Mouse (Mus musculus) gastrocnemius, postnatal 14 days (tissue): ENCODE measurements around the gene Gosr2. TPM values are rescaled to one million over a fixed set of nuclear protein-coding genes. Genes with fewer than 3 reads are reported as not detected.

ENCODE experiments used
- DNase-seq: peaks from one replicate; pipeline ENCODE4 v3.0.0; 2021; ENCODE audit warnings: mixed read lengths
- intact Hi-C: fragments of 180-260 bp; cut with DNase I; formaldehyde crosslinking; loops from one replicate; pipeline ENCODE4 v1.15.1; 2025; ENCODE audit warnings: low total_unique reads
- total RNA-seq, 2 experiments: library from RNA; stranded (reverse); gene quantifications; 2 replicates each; pipeline ENCODE4 v1.2.3; 2021

Gene Gosr2
- total RNA-seq, 2 experiments from 2014 or later = 40.0 to 43.5 TPM

DNA sequence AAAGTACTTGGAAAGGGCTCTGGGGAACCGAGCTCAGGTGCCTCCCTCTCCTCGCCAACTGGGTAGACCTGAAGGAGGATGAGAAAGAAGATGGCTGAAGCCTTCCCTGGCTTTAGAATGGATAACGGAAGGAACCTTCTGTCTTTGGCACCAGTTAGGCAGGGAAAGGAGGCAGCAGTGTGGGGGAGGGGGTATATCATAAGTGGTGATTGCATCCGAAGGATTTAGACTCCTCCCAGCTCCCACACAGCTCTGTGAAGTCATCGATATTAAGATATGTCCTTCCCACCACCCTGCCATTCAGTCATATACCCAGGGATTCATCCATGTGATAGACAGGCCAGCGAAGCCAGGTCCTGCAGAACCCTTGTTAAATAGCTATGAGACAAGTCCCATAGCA, 46.3 kb downstream of the Gosr2 start:
- intact Hi-C loops = no loop called here
- DNase-seq = no peak

DNA sequence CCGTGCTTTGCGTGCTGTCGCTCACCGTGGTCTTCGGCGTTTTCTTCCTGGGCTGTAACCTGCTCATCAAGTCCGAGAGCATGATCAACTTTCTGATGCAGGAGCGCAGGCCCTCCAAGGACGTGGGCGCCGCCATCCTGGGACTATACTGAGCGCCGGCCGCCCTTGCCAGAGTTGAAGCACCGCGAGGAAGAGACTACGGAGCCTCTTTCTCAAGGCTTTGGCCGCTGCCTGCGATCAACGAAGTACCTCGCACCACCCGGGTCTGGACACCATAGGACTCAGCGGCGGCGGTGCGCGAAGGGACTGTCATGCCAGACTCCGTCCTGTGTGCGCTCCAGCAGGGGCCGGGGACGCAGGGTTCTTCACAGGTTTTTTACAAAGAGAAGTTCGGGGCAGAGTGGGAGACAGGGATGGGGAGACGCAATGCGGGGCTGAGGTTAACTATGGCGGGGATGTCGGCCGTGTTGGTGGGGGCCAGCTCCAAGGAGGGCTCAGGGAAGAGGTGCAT, 47.7 kb downstream of the Gosr2 start:
- intact Hi-C loops = loop anchor here (10.0 kb wide), 1 partner anchor 265 kb away; no protein-coding TSS in a partner anchor

DNA sequence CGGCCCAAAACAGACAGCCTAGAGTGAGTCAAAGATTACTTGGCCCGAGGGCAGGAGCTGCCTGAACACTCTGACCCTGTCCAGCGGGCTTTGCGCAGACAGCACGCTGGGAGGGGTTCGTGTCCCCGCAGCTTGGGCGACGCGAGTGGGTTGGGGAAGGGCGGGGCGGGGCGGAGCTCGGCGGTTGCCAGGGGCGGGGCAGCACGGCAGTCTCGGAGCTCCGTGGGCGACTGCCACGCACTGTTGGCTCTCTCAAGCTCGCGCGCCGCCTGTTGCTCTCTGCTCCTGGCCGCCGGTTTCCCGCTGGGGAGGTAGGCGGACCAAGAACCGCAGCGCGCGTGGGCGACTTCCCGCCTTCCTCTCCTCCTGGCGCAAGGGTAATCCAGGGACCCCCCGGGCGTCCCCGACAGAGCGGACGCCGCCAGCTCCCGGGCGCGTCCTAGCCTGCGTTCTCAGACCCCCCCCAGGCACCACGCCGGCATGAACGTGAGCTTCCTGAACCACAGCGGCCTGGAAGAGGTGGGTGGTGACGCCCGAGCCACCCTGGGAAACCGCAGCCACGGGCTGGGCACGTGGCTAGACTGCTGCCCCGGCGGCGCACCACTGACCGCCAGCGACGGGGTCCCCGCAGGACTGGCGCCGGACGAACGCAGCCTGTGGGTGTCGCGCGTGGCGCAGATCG, 48.3 kb downstream of the Gosr2 start, which contains the start of gene Rprml:
Gene Rprml, plus strand, starts transcription at position 270 of the 682 bp plus-strand sequence.
- intact Hi-C loops = loop anchor here (10.0 kb wide), 1 partner anchor 265 kb away; no protein-coding TSS in a partner anchor
- DNase-seq = no peak

More for the DNA sequence above, 47.7 kb downstream of the Gosr2 start:
- DNase-seq = no peak

DNA sequence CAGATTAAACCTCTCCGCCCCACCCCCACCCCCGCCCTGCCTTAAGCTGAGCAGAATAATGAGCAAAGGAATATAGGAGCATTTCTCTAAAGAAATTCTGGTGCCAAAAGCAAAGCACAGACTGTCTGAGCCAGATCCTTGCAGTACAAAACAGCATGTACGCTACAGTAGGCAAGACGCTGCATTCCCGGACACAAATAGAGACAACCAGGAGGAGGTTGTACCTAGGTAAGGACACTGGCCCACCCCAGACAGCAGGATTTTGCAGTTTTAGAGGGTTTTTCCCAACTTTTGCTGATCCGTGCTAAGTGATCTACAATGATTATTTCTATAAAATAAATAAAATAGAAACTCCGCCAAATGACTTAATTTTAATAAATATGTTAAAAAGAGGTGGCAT, 49.0 kb downstream of the Gosr2 start:
- DNase-seq = no peak
- intact Hi-C loops = loop anchor here (10.0 kb wide), 1 partner anchor 266 kb away; no protein-coding TSS in a partner anchor

DNA sequence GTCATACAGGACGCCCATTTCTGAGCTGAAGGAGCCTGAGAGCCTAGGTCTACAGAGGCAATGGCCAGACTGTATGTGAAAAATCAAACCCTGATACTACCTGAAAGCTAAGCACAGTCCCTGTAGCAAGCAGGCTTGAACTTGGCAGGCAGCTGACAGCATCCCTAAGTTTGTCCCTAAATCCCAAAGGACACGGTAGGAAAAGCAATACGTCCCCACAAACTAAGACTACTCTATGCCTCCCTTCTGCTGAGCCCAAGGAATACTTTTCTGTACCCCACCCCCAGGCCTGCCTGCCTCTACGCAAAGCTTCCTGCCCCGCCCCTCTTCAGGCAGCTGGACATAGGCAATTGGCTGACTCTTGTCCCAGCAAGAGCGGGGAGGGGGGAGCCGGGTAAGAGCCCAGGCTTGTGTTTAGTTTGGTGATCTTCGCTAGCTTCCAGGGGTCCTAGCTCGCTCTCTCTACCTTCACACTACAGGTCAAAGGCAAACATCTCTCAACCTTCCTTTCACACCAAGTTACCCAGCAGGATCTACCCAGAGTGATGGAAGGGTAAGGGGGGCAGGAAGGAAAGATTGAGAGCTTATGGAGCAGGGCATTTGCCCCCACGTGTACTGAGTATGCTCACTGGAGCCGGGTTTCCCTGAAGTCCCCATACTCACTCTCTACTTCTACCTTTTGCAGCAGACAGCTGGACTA, 49.6 kb downstream of the Gosr2 start:
- no peak for DNase-seq
- intact Hi-C loops = loop anchor here (10.0 kb wide), 1 partner anchor 267 kb away; no protein-coding TSS in a partner anchor

DNA sequence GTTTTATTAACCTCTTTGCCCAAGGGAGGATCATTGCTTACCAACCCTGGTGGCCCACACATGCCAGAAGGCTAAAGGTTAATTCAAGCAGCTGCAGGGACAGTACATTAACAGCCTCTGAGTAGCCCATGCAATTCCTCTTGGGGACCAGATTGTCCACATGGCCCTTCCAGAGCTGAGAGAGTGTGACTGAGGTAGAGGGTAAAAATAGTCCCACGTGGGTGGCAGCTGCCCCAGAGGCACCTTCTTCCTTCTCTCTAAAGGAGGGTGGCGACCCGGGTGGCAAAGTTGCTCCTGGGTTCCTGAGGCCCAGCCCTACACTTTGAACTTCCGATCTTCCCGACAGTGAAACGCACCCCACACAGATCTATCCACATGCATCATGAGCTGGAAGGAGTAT, 51.4 kb downstream of the Gosr2 start:
- intact Hi-C loops = loop anchor here (10.0 kb wide), 1 partner anchor 268 kb away; no protein-coding TSS in a partner anchor
- DNase-seq = no peak

DNA sequence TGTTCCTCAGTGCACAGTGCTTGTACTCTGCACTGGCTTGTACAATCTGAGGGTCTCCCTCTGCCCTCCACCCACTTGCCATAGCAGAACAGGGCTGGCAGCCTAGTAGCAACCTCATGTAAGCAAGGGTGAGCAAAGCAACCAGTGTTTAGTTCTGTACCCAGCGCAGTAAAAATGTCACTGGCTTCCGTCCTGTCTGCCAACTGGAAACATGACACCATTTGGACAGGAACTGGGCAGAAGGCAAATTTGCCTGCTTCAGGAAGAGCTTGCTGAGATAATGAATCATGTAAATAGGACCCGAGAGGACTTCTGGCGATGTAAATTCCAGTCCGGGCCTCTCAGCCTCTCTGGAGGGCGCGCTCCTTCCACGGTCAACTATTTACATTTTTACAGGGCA, 52.0 kb downstream of the Gosr2 start:
- no peak for DNase-seq
- intact Hi-C loops = loop anchor here (10.0 kb wide), 1 partner anchor 269 kb away; no protein-coding TSS in a partner anchor

DNA sequence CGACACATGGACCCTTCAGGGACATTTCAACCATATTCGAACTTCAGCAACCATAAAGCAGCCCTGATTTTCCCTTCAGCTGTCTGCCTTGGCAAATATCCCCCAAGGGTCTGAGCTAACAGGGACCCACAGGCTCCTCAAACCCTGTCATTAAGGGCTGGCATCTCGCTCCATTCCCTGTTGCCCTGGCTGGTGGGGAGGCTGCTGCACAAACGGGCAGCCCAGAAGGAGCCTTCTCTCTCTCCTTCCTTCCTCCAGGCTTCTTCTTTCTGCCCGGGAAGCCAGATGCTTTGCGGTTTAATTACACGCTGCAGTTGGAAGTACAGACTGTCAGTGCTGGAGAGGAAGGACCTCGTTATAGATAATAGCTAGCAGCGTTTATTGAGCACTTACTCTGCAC, 54.5 kb downstream of the Gosr2 start:
- no peak for DNase-seq
- intact Hi-C loops = loop anchor here (10.0 kb wide), 1 partner anchor 272 kb away; no protein-coding TSS in a partner anchor

DNA sequence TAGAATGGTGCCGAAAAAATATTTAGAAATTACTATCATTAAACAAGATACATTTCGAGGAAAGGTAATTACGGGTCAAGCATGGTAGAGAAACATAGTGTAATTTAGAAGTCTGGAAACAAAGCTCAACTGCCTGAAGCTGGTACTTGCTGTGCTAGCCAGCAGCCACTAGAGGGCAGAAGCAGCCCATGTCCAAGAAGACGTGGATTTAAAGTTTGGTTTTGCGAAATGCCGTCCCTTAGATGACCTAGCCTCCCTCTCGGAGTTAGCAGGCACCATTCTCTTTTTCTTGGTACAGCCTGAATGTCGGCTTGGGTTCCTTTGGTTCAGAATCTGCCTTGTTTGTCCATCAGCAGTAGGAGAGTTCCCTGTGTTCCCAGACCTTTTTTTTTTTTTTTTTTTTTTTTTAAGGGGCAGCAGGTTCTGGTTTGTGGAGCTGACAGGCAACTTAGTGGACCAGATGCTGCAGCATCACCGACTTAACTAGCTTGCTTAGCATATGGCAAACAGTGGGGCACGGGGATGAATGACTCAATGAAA, 58.2 kb downstream of the Gosr2 start:
- peak; percentile 33 for DNase-seq
- intact Hi-C loops = loop anchor here (5.0 kb wide), 2 partner anchors 33 to 123 kb away; no protein-coding TSS in a partner anchor

DNA sequence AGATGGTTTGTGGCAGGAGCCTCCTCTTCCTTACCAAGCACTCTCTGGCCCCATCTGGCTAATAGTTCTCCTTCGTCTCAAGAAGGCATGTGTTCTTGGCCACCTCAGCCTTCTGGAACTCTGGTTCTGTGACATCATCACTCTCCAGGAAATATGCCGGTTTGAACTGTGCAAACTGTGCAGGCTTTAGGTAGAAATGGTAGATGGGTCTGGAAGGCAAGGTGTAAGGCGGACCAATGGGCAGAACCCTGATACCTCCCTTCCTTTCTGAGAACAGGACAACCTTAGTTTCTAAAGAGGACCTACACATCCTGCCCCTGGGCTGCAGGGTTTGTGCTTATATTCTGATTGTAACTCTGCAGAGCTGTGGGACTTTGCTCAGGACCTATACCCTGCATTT, 58.9 kb downstream of the Gosr2 start, which contains the start of gene Lyzl6:
Gene Lyzl6, minus strand, starts transcription at position 101 of the 400 bp plus-strand sequence.
- intact Hi-C loops = loop anchor here (5.0 kb wide), 2 partner anchors 34 to 124 kb away; no protein-coding TSS in a partner anchor
- DNase-seq = no peak

DNA sequence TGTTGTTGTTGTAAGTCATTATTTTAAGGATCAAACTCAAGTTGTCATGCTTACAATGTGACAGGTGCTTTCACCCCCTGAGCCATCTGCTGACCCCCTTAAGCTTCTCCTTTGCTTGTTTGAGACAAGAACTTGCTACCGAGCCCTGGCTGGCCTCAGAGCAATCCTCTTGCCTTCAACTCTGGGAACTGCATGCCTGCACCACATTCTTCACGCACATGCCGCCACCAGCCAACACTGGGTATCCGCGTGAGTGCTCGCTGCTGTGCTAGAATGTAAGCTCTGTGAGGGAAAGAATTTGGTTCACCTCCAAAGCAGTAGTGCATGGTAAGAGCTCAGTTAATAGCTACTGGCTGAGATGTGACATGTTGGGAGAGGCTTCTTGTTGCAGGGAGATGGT, 61.4 kb downstream of the Gosr2 start:
- DNase-seq = no peak
- intact Hi-C loops = loop anchor here (5.0 kb wide), 2 partner anchors 36 to 126 kb away; no protein-coding TSS in a partner anchor

DNA sequence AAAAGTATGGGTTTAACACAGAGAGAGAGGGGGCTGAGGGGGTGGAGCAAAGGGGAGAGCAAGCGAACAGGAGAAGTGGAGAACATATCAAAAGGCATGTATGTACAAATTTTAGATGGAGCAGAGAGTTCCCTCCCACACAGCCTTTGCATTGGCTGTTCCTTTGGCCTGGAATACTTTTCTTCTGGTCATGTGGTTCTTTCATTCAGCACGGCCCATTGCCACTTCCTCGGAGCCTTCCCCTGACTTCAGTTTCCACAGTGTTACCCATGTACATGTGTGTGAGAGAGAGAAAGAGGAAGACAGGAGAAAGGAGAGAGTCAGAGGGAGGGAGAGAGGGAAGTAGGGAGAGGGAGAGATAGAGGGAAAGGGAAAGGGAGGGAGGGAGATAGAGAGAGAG, 62.2 kb downstream of the Gosr2 start:
- intact Hi-C loops = loop anchor here (5.0 kb wide), 2 partner anchors 37 to 127 kb away; no protein-coding TSS in a partner anchor
- DNase-seq = no peak

DNA sequence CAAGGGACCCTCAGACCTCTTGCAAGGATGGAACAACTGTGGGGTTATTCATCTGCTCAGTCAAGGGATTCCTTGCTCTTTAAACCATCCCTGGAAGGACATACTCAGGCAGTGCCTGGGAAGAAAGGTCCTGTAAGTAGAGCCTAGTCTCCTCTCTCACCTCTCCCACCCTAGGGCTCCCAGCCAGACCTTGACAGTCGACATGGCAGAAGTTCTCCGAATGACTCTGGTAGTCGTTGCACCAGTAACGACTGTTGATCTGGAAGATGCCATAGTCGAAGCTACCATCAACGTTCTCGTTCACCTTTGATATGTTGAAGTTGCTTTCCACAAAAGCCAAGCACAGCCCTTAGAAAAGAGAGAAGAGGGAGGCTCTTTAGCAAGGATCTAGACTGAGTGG, 62.9 kb downstream of the Gosr2 start:
- intact Hi-C loops = loop anchor here (5.0 kb wide), 2 partner anchors 37 to 127 kb away; no protein-coding TSS in a partner anchor

DNA sequence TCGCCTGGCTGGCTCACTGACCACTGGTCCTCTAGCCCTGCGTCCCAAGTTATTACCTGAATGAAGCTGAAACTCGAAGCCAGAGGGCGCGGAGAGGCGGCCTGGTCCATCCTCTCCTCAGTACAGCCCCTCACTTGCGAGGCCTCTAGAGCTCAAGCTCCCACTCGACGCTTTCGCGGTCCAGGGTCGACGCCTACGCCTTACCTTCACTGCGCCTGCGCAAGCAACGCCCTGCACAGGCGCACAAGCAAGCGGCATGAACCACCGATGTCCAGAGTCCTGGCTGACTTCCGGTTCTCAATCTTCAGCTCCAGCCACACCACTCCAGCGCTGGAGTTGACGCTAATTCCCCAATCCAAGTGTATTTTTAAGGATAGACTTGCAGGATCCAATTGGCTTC, 70.2 kb downstream of the Gosr2 start:
- intact Hi-C loops = no loop called here
- DNase-seq = no peak

More for the DNA sequence above, 62.9 kb downstream of the Gosr2 start:
- DNase-seq = no peak

Other genes with a start within 250 kb of the Gosr2 start
- gene Lrrc37a, start 193.3 kb downstream of the Gosr2 start, total RNA-seq = not detected
- gene Gm884, start 76.8 kb downstream of the Gosr2 start, total RNA-seq = not detected
- not detected for gene Lyzl6, start 59.0 kb downstream of the Gosr2 start, total RNA-seq
- not detected for gene Rprml, start 48.3 kb downstream of the Gosr2 start, total RNA-seq
- under 1 TPM in 1 of 2 experiments, not detected in 1; 0.09 TPM for gene Wnt9b, start 51.9 kb upstream of the Gosr2 start, total RNA-seq
- gene Wnt3, start 76.3 kb upstream of the Gosr2 start, total RNA-seq = under 1 TPM in 1 of 2 experiments, not detected in 1; 0.18 TPM